Mouse (Mus musculus) hindlimb bud, embryonic 11.5 days (tissue): ENCODE data around the gene Stxbp2.
"Not testable (repeated sequence)": the region's sequence is repeated elsewhere in the genome, so short reads cannot be mapped to it uniquely, and the experiment has no call there.

ENCODE experiments used
- DNase-seq: peaks from one replicate; pipeline ENCODE4 v3.0.0-alpha.2; 2012; ENCODE audit warnings: low read depth, low spot score; ENCODE audit errors: extremely low spot score

Stxbp2 gene

DNA sequence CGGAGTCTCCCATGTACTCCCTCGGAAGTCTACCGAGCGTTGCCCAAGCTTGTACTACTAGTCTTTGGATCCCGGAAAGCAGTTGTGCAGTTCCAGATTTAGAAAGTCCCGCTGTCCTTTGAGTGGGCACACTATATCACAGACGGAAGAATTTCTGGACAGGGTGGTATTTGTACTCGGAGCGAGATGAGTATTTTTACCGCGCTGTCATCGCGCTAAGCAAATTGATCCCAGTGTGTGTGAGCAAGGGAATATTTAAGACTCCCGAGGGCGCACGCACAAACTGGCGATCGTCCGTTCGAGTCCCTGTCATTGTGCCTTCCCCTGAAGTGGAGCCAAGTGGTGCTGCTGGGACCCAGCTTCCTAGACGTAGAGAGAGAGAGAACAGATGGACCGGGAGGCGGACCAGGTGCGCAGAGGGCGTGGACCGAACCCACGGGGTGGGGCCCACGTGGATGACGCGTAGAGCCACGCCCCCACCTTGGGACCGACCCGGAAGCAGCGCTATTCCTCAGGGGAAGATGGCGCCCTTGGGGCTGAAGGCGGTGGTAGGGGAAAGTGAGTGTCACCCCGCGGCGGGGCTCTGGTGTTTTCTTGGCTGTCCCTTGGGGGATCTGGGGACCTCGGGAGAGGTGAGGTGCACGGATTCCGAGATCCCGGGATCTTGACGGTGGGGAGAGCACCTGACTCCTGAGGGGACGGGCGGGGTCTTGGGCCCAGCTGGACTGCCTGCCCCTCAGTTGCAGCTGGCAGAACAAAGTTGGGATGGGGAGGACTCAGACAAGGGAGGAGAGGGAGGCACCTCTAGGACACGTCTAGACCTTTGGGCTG, at the start of gene Stxbp2:
Gene Stxbp2 (plus strand): TSS at position 309 of the 831 bp plus-strand sequence.
- no peak for DNase-seq

DNA sequence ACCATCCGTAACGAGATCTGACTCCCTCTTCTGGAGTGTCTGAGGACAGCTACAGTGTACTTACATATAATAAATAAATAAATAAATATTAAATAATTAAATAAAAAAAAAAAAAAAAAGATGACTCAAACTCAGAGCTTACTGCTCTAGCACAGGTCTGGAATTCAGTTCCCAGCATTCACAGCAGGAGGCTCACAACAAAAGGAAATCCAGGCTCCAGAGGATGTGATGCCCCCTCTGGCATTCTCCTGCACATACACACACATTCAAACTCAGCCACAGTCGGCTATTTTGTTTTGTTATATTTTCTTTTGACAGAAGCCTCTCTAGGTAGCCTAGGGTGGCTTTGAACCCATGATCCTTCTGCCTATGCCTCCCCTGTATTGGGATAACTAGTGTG, 48.8 kb upstream of the Stxbp2 start:
- DNase-seq, result not testable (repeated sequence)

DNA sequence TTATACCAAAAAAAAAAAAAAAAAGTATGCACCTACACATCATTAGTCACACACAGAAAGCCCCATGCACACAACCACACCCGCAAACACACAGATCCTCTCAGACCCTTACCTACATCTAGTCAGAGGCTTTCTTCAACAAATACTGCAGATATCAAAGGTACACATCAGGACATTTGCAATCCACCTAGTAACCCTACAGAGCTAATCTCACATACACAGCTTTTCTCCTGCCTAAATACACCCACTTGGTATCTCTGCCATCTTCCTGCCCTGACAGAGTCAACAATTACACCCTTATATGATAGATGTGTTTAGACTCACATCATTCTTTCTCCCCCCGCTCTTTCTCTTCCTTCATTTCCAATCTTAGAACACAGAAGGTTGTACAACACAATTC, 44.3 kb upstream of the Stxbp2 start:
- no peak for DNase-seq

DNA sequence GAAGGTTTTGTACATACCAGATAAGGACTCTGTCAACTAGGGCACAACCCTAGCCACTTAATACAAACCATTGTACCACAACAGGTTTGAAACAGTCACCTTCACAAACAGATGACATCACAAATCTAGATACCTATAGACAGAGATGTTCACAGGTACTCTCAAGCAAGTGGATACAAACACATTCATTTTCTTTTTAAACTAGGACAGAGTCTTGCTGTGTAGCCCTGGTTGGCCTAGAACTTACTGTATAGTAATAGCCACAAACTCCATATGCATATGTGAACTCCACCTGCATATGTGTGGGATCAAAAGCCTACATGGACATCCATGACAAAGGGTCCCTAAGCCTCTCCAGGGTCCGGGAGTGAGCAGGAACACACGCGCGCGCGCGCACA, 43.8 kb upstream of the Stxbp2 start, which contains the start of gene Camsap3:
Gene Camsap3 (plus strand): TSS at position 301 of the 398 bp plus-strand sequence.
- no peak for DNase-seq

DNA sequence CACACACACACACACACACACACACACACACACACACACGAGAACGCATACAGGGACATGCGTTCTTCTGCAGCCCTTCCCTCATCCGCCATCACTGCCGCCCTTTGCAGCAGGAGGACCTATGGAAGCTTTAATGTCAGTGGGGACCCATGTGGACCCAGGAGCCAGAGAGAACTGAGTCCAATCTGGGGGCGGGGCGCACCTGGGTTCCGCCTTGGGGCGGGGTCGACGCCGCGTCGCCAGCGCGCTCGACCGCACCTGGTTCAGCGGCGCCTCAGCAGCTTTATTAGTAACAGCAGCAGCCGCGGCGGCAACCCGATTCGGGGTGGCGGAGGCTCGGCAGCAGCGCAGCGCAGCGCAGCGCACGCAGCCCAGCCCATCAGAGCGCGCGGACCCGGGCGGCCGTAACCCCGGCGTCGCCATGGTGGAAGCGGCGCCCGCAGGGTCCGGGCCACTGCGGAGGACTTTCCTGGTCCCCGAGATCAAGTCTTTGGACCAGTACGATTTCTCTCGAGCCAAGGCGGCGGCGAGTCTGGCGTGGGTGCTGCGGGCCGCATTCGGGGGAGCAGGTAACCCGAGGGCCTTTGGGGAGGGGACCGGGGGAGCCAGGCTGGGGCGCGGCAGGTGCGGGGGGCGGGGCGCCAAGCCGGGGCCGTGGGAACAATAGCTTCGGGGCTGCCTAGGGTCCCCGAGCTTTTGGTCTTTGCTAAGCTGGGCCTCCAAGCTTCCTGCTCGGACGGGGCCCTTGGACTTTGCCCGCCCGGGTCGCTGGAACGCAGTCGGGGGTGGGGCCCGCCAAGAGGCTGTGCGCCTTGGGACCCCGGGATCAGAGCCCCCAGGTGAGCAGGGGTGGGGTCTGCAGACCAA, 43.1 kb upstream of the Stxbp2 start:
- no peak for DNase-seq

- DNase-seq, result no peak
These were observed 42.5 kb upstream of the Stxbp2 start for GRCm38 (mm10) chr8:3588258-3588633.

DNA sequence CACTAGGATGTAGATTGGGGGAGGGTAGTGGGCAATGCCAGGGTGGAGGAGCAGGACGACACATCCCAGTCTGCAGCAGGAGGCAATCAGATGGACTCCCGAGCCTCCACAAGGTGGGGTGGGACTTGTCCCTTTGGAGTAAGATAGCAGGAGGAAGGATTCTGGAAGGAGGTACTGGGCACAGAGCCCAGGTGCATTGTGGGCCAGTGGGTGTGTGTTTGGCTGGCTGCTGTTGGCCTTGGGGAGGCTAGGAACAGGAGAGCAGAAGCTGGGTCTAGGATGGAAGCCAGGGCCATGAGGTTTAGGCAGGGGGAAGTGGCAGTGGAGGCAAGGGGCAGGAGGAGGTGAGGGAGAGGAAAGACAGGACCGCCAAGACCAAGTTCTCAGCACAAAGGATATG, 37.3 kb upstream of the Stxbp2 start:
- DNase-seq, result no peak

- no peak for DNase-seq
These were observed 36.3 kb upstream of the Stxbp2 start for GRCm38 (mm10) chr8:3594466-3594865.

- no peak for DNase-seq
These were observed 32.7 kb upstream of the Stxbp2 start for GRCm38 (mm10) chr8:3598054-3598453.

DNA sequence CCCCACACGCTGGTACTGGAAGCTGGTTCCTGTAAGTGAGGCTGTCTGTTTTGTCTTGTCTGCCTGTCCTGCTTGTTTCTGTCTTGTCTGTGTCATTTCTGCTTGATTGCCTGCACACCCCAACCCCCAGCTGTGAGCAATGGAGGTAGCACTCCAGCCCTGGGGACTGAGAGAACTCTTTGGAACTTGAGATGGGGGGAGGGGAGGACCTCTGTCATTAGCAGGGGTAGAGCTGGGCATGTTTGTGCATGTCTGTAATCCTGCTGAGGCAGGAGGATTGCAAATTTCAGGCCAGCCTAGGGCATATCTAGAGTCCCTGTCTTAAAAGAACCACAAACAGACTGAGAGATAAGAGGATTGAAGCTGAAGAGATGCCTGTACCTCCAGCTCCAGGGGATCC, 31.5 kb upstream of the Stxbp2 start:
- no peak for DNase-seq

DNA sequence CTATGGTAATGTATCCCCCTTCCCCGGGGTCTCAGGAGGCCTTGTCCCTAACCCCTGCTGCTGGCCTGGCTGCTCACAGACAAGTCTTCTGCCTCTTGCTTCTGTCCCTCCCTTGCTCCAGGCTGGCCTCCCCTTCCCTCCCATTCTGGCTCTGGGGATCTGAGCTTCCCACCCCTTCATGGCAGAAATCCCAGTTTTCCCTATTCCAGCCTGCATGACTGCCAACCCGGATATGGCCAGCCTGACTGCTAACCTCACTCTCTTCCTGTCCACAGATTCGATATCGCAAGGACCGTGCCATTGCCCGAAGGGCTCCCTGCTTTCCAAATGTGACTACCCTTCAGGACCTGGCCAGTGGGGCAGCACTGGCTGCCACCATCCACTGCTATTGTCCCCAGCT, 30.4 kb upstream of the Stxbp2 start:
- DNase-seq, result no peak

- no peak for DNase-seq
These were observed 27.3 kb upstream of the Stxbp2 start for GRCm38 (mm10) chr8:3603439-3603838.

DNA sequence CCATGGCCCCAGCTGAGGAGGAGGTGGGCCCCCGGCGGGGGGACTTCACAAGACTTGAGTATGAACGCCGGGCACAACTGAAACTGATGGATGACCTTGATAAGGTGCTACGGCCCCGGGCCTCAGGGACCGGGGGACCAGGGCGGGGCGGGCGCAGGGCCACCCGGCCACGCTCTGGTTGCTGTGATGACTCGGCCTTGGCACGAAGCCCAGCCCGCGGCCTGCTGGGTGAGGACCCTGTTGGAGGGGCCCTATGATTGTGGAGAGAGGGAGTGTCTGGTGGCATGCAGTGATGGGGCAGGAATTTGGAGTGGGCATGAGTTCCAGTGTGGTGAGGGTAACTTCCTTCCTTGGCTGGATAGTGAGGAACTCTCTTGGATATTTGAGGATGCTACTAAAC, 24.2 kb upstream of the Stxbp2 start:
- DNase-seq, result no peak

- DNase-seq, result no peak
These were observed 22.9 kb upstream of the Stxbp2 start for GRCm38 (mm10) chr8:3607822-3608221.

DNA sequence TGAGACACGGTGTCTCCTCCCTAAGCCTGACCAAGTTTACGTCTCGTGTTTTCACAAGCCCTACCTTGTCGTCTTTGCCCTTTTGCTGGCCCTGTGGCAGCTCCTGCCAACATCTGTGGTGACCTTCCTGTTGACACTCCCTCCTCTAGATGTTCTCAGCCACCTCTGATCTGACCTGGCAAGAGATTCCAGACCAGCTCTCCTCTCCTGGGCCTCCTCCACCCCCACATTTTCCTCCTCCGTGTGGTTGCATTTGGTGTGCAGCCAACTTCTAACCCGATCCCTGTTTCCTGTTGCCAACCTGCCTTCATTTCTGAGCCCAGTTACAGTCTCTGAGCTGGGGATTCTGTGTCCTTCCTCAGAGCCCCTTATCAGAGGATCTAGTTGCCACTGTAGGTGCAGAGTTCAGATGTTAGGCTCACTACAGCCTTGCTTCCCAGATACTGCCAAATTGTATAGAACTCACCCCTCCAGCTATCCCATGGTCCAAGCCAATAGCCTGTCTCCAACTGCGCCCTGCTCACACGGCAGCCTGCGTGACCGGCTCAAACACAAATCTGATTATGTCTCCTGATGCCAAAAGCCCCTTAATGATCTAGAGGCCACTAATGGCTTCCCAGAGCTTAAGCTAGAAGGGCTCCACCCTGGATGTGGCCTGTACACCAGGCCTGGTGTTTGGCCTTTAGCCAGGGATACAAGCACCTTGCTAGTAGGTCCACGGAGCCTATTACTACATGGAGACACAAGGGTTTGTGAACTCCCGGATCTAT, 21.5 kb upstream of the Stxbp2 start:
- DNase-seq, result no peak

- DNase-seq, result no peak
These were observed 21.0 kb upstream of the Stxbp2 start for GRCm38 (mm10) chr8:3609816-3610150.

DNA sequence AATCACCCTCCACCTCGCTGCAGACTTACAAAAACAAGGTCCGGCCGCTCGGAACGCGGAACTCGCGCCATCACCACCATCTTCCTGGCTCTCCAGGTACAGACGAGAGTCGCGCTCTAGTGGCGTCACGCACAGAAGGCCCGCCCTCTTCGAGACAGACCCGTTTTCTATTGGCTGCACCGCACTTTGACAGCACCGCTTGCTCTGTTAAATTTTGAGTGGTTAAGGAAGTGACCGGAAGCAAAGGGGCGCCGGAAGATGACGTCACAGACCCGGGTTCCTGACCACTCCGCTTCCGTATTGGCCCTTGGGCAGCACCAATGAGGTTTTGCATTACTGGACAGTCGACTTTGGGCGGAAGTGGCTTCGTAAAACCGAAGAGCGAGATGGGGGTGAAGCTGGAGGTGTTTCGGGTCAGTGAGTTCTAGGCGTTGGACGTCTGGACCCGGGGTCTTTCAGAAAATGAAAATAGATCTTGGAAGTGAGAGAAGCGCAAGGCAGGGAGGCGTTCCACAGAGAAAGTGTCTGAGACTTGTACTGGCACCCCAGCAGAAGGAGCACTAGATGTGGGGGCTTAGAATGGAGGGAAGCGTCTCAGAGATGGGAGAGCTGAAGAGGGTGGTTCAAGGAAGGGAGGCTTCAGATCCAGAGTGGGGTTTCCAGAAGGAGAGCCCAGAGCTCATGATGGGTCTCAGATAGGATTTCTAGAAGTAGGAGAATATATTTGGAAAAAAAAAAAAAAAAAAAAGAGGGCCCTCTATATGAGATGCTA, 9.4 kb upstream of the Stxbp2 start, which contains the start of the genes Xab2 and Pet100:
Gene Xab2 (minus strand): TSS at position 118 of the 772 bp plus-strand sequence.
Gene Pet100 (plus strand): TSS at position 350 of the 772 bp plus-strand sequence.
- peak; percentile 100 for DNase-seq

GRCm38 (mm10) chr8:3622119-3622518, 8.6 kb upstream of the Stxbp2 start:
- no peak for DNase-seq

- no peak for DNase-seq
These were observed 5.3 kb upstream of the Stxbp2 start, which contains the start of gene Pcp2 for GRCm38 (mm10) chr8:3625445-3625844. Gene Pcp2, minus strand, starts transcription at chr8:3625545.

GRCm38 (mm10) chr8:3626971-3627370, 3.8 kb upstream of the Stxbp2 start:
- no peak for DNase-seq
